Mouse (Mus musculus): Measurements from ENCODE around the gene Rnf39.

DNA sequence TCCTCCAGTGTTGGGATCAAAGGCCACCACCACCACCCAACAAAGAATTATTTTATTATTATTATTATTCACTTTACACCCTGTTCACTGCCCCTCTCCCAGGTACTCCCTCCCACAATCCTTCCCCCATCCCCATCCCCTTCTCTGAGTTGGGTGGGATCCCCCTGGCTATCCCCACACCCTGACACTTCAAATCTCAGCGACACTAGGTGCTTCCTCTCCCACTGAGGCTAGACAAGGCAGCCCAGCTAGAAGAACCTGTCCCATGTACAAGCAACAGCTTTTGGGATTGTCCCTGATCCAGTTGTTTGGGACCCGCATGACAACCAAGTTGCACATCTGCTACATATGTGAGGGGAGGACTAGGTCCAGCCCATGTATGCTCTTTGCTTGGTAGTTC is 9.9 kb downstream of the Rnf39 start:
- TF ChIP-seq CTCF (IDR thresholded peaks at IDR 0.05; ENCODE audit: borderline replicate concordance, insufficient read depth, low read length), result no peak
- no peak for TF ChIP-seq POLR2A (IDR thresholded peaks at IDR 0.05; ENCODE audit: low read depth, low read length)

Data from embryonic fibroblast, embryonic 13.5 days (primary cell).